ENCODE assay signal across 9 mouse cellular contexts in the genomic region with DNA sequence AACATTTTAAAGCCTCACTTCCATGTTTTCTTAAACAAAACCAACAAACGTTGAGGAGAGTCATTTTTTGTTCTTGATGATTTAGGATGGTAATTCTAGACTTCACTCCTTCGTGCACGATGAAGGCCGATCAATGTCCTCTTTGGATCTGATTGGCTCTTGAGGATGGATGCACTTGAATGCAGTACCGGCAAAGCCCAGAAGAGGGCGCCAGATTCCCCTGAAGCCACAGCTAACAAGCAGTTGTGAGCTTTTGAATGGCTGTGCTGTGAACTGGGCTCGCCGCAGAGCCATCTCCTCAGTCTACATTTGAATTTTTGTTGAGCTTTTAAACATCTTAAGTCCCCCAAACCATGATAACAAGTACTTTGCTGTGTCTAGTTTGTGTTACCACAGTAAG. TPM values are rescaled to one million over a fixed set of nuclear protein-coding genes. Genes with fewer than 3 reads are reported as not detected.
A peak's percentile ranks its signal among the peaks of the same experiment; 100 is the strongest.
DNase-seq lines count a peak whose midpoint lies in the region; TF ChIP-seq lines count a peak whose summit lies in the region.
"Had no signal": no experiment of that assay in that cellular context is flagged by ENCODE, and none has a peak within 500 bp of the region (broad histone marks: within the 10 kb centered on the region; RNA-seq: fewer than 3 reads in every experiment).

No protein-coding gene starts in this region.

- DNase-seq in cerebellum, adult 2 months, result no peak
- DNase-seq in cerebellum, postnatal 10 days, result no peak
- peak; percentile 18 for DNase-seq in lung, postnatal 25 days (ENCODE audit: low spot score)
- DNase-seq in lung, postnatal 4 days, result no peak
- DNase-seq in c-Kit-positive CD71-positive TER-119-positive erythroid progenitor cells, embryonic 14.5 days (ENCODE audit: low spot score), result peak; percentile 43
- peak; percentile 50 for DNase-seq in thymus, postnatal 0 days (ENCODE audit: low spot score)
- no peak for DNase-seq in cerebellum, adult 9-10 months
- no peak for DNase-seq in urinary bladder, postnatal 14 days (ENCODE audit: low spot score)

- H3K27ac ChIP-seq in cerebellum, adult 2 months (ENCODE audit: insufficient read depth, low read length), result no peak overlapping the region
- H3K27ac ChIP-seq: hindbrain, embryonic 12.5 days had no signal

- no peak for TF ChIP-seq POLR2A in cerebellum, adult 2 months (IDR thresholded peaks at IDR 0.05; ENCODE audit: borderline replicate concordance, insufficient read depth, low read length)

- TF ChIP-seq CTCF in cerebellum, adult 2 months (IDR thresholded peaks at IDR 0.05; ENCODE audit: borderline replicate concordance, insufficient read depth, low read depth, low read length), result peak; percentile 64

- H3K4me3 ChIP-seq in cerebellum, adult 2 months (replicated peaks; ENCODE audit: insufficient read depth, low read depth, low read length), result no peak overlapping the region
- H3K4me3 ChIP-seq: hindbrain, embryonic 12.5 days had no signal

- no peaks in the 10 kb centered on the region for H3K27me3 ChIP-seq in cerebellum, adult 2 months (ENCODE audit: control insufficient read depth, insufficient read depth, low read length)
- H3K27me3 ChIP-seq: hindbrain, embryonic 12.5 days had no signal

- 76% methylated on average over 8 of the region's 8 CpGs for WGBS in cerebellum, adult 2 months

- H3K4me1 ChIP-seq in cerebellum, adult 2 months (ENCODE audit: control insufficient read depth, insufficient read depth, low read length), result no peaks in the 10 kb centered on the region; the same call in 1 of the 2 replicates

RNA-seq across cellular contexts. Expression of a gene that starts 19.4 kb away (rescaled TPM):
- 8.5 and 9.1 TPM in 2 replicates for polyA plus RNA-seq in cerebellum, adult 2 months (2012; rRNA removed)
- polyA plus RNA-seq in thymus, postnatal 0 days (2015; fragmentation: Nextera tagmentation; extraction: Ambion mirVana), result 1.6 and 1.7 TPM in 2 replicates

Comparison
In these comparisons a context has a peak if more than half of its experiments do, and no peak if none do; other contexts are left out.
1. DNase-seq: peak in lung, postnatal 25 days (single experiment), c-Kit-positive CD71-positive TER-119-positive erythroid progenitor cells, embryonic 14.5 days (single experiment) and thymus, postnatal 0 days (single experiment); none in cerebellum, adult 2 months (0 of 2), cerebellum, postnatal 10 days (0 of 2), lung, postnatal 4 days (0 of 2), cerebellum, adult 9-10 months (single experiment) and urinary bladder, postnatal 14 days (single experiment).